Mouse (Mus musculus) sigmoid colon, adult 10 weeks (tissue): ENCODE results near the gene Gm21976. TPM values are rescaled to one million over a fixed set of nuclear protein-coding genes. Genes with fewer than 3 reads are reported as not detected.

Experiments
- polyA plus RNA-seq: library from polyadenylated mRNA; stranded (reverse); fragments of 350-450 nt; fragmentation: Illumina TruSeq; extraction: RNeasy Lipid Tissue Mini Kit (QIAGEN cat#74804); gene quantifications from one replicate; pipeline ENCODE4 v1.2.3, GENCODE M21; 2014; ENCODE audit warnings: low read depth, low replicate concordance

The Gm21976 gene
- not detected for polyA plus RNA-seq

GRCm38 (mm10) chr13:98279686-98280085, at the start of gene Gm21976:
Gene Gm21976 (plus strand): TSS chr13:98279887.

DNA sequence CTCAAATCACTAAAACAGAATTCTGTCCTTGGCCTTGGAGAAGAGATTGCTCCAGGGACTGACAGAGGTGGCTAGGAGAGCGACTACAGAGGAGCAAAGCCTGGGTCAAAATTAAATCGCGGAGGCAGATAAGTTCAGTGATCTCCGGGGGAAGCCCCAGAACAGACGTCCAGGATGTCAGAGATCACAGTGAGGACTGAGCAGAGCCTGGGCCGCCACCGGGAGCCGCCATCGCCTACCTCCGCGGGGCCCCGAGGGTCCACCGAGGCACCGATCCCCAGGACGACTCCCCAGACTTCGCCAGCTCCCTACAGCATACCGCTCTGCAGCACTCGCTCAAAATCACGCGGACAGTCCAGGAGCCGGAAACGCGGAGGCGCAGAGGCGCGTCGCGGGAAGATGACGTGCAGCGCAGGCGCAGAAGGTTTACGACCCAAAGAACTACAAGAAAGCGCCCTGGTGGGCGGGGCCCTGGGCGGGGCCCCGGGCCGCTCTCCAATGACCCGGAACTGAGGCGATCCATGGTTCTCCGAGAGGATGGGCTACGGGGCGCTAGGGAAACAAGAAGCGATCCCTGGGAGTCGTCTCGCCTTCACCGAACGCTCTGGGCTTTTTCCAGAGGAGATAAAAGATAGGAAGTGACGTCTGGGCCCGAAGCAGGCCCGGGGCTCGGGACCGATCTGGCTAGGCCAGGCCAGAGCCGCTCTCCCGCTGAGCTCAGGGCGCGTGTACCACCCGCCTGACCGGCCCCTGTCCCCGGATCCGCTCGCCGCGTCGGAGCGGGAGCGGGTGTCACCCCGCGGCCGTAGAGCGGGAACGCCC, 16.8 kb upstream of the Gm21976 start, which contains the start of the genes Utp15 and Ankra2:
Gene Utp15 (minus strand): TSS at position 406 of the 822 bp plus-strand sequence.
Gene Ankra2 (plus strand): TSS at position 439 of the 822 bp plus-strand sequence.

DNA sequence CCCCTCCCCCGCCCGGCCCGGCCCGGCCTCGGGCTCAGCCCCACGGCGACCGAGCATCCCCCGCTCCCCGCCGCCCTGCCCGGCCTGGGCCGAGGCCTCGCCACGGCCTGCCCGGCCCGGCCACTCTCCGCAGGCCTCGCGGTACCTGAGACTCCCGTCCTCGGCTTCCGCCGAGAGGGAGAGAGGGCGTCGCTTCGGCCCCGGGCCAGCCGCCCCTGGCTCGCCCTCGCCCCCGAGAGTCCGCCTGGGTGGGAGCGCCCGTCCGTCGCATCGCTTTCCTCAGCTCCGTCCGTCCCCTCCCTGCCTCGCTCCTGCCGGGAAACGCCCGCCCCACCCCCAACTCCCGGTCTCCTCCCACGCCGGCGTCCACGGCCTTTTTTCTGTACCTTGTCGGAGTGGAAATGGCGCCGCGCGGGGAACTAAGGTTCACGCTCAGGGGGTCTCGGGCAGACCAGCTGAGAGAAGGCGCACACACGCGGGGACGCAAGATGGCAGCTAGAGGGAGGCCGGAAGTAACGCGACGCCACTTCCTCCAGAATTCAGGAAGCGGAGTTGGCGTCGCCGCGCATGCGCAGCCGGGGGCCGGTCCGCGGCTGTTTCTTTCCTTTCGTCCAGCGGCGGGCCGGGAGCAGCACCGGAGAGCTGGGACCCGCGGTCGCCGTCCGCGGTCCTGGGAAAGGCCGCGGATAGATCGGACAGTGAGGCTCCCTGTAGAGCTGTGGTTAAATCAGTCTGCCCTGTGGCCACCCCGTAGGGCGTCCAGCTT, 37.0 kb downstream of the Gm21976 start, which contains the start of gene Btf3:
Gene Btf3 (minus strand): TSS at position 527 of the 766 bp plus-strand sequence.

DNA sequence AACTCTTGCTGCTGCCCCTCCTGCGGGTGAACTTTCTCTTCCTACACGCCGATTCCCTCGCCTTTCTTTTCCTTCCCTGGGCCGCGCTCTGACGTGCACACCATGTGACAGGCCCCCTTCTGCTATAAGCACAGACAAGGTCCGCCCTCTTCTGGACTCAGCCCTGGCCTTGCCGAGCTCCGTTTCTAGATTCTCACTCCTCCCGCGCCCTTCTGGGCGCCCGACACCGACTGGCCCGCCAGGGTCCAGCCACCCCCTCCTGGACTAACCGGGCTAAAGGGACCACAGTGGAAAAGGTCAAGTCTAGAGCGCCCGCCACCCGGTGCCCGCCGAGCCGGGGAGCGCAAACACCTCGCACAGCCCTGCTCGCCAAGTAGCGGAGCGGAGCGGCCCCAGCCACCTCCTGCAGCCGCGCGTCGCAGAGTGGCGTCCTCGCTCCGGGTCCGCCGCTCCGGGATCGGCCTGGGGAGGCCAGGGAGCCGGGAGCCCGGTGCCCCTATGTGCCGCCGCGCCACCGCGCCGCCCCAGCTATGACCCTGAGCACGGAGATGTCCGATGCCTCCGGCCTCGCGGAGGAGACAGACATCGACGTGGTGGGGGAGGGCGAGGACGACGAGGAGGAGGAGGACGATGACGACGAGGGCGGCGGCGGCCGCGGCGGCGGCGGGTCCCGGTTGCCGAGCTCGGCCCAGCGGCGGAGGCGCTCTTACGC, 74.6 kb downstream of the Gm21976 start, which contains the start of gene Foxd1:
Gene Foxd1 (plus strand): TSS at position 153 of the 712 bp plus-strand sequence.

Other genes with a start within 250 kb of the Gm21976 start
- gene Arhgef28, start 73.4 kb upstream of the Gm21976 start, polyA plus RNA-seq, result 13.8 TPM
- 16.3 TPM for gene Utp15, start 16.8 kb upstream of the Gm21976 start, polyA plus RNA-seq
- gene Ankra2, start 16.8 kb upstream of the Gm21976 start, polyA plus RNA-seq, result 63.2 TPM
- gene Btf3, start 37.1 kb downstream of the Gm21976 start, polyA plus RNA-seq, result 1,162 TPM
- gene Foxd1, start 74.4 kb downstream of the Gm21976 start, polyA plus RNA-seq, result not detected
- not detected for gene Gm10320, start 212.1 kb downstream of the Gm21976 start, polyA plus RNA-seq